Mouse (Mus musculus) lung, postnatal 0 days (tissue): Measurements from ENCODE around the gene Hif3a. TPM values are rescaled to one million over a fixed set of nuclear protein-coding genes. Genes with fewer than 3 reads are reported as not detected.

Source experiments
- ATAC-seq: fragments of 200-750 bp; cut with Nextera tagmentation; 2 replicates; pipeline ENCODE4 v1.8.0; 2017; ENCODE audit warnings: moderate library complexity
- DNase-seq: peaks from one replicate; pipeline ENCODE4 v3.0.0-alpha.2; 2016; ENCODE audit warnings: low spot score
- H3K27ac ChIP-seq: fragments of 300-500 bp; sonication (generic); 2 replicates; pipeline ENCODE4 v1.5.1; 2014; ENCODE audit warnings: antibody characterized with exemption, mild to moderate bottlenecking, low read length, mixed read lengths
- H3K27me3 ChIP-seq: fragments of 300-500 bp; sonication (generic); replicated peaks from 2 replicates; pipeline ENCODE4 v1.6.1; 2014; ENCODE audit warnings: low read length, mixed read lengths; ENCODE audit not compliant: insufficient read depth
- H3K36me3 ChIP-seq: fragments of 300-500 bp; sonication (generic); 2 replicates; pipeline ENCODE4 v1.6.1; 2014; ENCODE audit warnings: low read length, mixed read lengths; ENCODE audit not compliant: insufficient read depth
- H3K4me1 ChIP-seq: fragments of 300-500 bp; sonication (generic); 2 replicates; pipeline ENCODE4 v1.6.1; 2014; ENCODE audit warnings: antibody characterized with exemption, low read depth, low read length, mixed read lengths; ENCODE audit not compliant: insufficient read depth
- H3K4me2 ChIP-seq: fragments of 300-500 bp; sonication (generic); replicated peaks from 2 replicates; pipeline ENCODE4 v1.6.1; 2014; ENCODE audit warnings: low read depth, mild to moderate bottlenecking, low read length, moderate library complexity, mixed read lengths
- H3K4me3 ChIP-seq: fragments of 300-500 bp; sonication (generic); 2 replicates; pipeline ENCODE4 v1.5.1; 2014; ENCODE audit warnings: low read depth, low read length
- H3K9ac ChIP-seq: fragments of 300-500 bp; sonication (generic); replicated peaks from 2 replicates; pipeline ENCODE4 v1.6.1; 2014; ENCODE audit warnings: low read depth, mild to moderate bottlenecking
- H3K9me3 ChIP-seq: fragments of 300-500 bp; sonication (generic); 2 replicates; pipeline ENCODE4 v1.6.1; 2016; ENCODE audit warnings: low read length, mixed read lengths
- CTCF ChIP-seq: IDR thresholded peaks from 2 replicates; pipeline ENCODE4 v1.5.1; 2016; ENCODE audit warnings: antibody characterized with exemption, mild to moderate bottlenecking
- EP300 ChIP-seq: IDR thresholded peaks from 2 replicates; pipeline ENCODE4 v1.6.1; 2016; ENCODE audit warnings: antibody characterized with exemption, mild to moderate bottlenecking, control low read depth
- WGBS: fragments of 180-500 bp; shearing (Covaris S2); extraction: QIAGEN DNeasy Blood & Tissue Kit; methylation state at CpG from one replicate; pipeline ENCODE4 v1.1.7; 2014; 5-methylcytosine and 5-hydroxymethylcytosine counted together
- polyA plus RNA-seq: library from polyadenylated mRNA; unstranded; fragments of >200 nt; fragmentation: Nextera tagmentation; extraction: Ambion mirVana; gene quantifications from 2 replicates; pipeline ENCODE4 v1.2.1, GENCODE M21; 2015

Hif3a gene
- polyA plus RNA-seq, 1 experiment from 2014 or later: 8.2 TPM

DNA sequence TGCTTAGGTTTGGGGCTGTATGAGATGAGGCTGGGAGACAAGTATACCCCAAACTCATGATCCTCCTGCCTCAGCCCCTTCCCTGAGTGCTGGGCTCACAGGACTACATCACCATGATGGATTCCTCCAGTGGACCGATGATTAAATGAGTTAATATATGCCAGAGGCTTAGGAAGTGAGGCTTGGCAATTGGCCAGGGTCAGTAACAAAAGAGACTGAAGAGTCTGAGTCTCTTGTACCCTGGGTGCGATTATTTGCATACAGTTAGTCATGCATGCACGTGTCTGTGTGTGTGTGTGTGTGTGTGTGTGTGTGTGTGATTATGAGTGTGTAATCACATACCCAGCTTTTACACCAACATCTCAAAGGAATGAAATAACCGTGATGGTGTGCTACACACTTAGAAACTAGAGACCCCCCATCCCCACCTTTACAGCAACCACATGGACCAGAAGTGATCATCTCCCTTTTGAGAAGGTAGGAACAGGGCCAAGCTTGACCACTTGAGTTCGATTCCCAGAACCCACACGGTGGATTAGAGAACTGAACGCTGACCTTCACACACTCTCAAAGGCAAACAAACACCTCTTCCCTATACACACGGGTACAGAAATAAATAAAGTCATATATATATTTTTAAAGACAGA lies 3.3 kb downstream of the Hif3a start:
- 4% methylated on average over 8 of the region's 8 CpGs for WGBS
- DNase-seq: peak; percentile 94
- peak overlapping the region; percentile 73 for H3K9ac ChIP-seq
- no peaks in the 10 kb centered on the region for H3K9me3 ChIP-seq
- H3K36me3 ChIP-seq: peaks cover 3% of the 10 kb centered on the region; the same call in 1 of the 2 replicates
- peaks cover 24% of the 10 kb centered on the region for H3K4me1 ChIP-seq
- no peak for TF ChIP-seq CTCF
- peak; percentile 61; the same call in 1 of the 2 replicates for TF ChIP-seq EP300
- H3K27me3 ChIP-seq: no peaks in the 10 kb centered on the region
- ATAC-seq: peak; percentile 11
- peak overlapping the region; percentile 74 for H3K4me2 ChIP-seq
- peak overlapping the region; percentile 96 for H3K27ac ChIP-seq
- H3K4me3 ChIP-seq: no peak overlapping the region; the same call in 1 of the 2 replicates

- peak overlapping the region; percentile 36 for H3K9ac ChIP-seq
- ATAC-seq (peak; percentile 83), DNase-seq (peak; percentile 99)
- TF ChIP-seq CTCF (peak; percentile 61), EP300 (peak; percentile 99)
- H3K4me1 ChIP-seq: peaks cover 24% of the 10 kb centered on the region
- H3K27me3 ChIP-seq: no peaks in the 10 kb centered on the region
- peak overlapping the region; percentile 74 for H3K4me2 ChIP-seq
- WGBS: under 1% methylated on average over 15 of the region's 16 CpGs
- no peak overlapping the region for H3K4me3 ChIP-seq
- peak overlapping the region; percentile 96 for H3K27ac ChIP-seq
- no peaks in the 10 kb centered on the region for H3K9me3 ChIP-seq
- peaks cover 10% of the 10 kb centered on the region; the same call in 1 of the 2 replicates for H3K36me3 ChIP-seq
Observed at GRCm38 (mm10) chr7:17058071-17058689, 4.0 kb downstream of the Hif3a start.

- peaks cover 10% of the 10 kb centered on the region; the same call in 1 of the 2 replicates for H3K36me3 ChIP-seq
- no peak for TF ChIP-seq CTCF
- TF ChIP-seq EP300: 0 out of 2 replicates have a peak, but pooled peaks have one; percentile 32
- DNase-seq (peak; percentile 81), ATAC-seq (no peak)
- H3K27me3 ChIP-seq: no peaks in the 10 kb centered on the region
- peak overlapping the region; percentile 96 for H3K27ac ChIP-seq
- 14% methylated on average over 13 of the region's 14 CpGs for WGBS
- H3K9ac ChIP-seq: peak overlapping the region; percentile 60
- H3K4me2 ChIP-seq: peak overlapping the region; percentile 80
- H3K9me3 ChIP-seq: no peaks in the 10 kb centered on the region
- H3K4me1 ChIP-seq: peaks cover 24% of the 10 kb centered on the region
- H3K4me3 ChIP-seq: peak overlapping the region; percentile 39
Observed at GRCm38 (mm10) chr7:17056601-17057523, 5.4 kb downstream of the Hif3a start.

DNA sequence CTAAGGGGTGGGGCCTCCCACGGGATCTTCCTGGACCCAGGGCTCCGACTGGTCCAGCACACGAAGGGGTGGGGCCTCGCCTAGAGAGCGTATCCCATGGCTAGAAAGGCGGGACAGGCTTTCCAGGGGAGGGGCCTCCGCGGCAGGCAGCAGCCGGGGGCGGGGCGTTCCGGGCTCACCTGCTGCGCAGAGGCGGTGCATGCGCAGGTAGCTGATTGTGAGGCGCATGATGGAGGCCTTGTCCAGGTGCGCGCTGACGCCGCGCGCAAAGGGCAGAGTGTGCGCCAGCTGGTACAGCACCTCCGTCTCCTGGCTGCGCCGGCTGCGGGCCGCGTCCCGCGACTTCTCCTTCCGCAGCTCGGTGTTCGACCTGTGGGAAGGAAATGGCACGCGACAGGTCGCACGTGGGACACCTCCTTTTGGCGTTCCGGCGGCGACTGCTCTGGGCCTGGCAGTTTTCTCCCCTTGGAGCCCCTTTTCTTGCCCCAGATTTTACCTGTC lies 6.1 kb downstream of the Hif3a start:
- TF ChIP-seq EP300 (no peak), CTCF (no peak)
- WGBS: 2% methylated on average over 34 of the region's 42 CpGs

GRCm38 (mm10) chr7:17055287-17055946 lies 6.8 kb downstream of the Hif3a start:
- Histone ChIP-seq H3K9me3 (no peaks in the 10 kb centered on the region), H3K4me2 (peak overlapping the region; percentile 80), H3K9ac (no peak overlapping the region), H3K36me3 (peaks cover 15% of the 10 kb centered on the region; the same call in 1 of the 2 replicates), H3K4me3 (peak overlapping the region; percentile 39; the same call in 1 of the 2 replicates), H3K27me3 (no peaks in the 10 kb centered on the region), H3K4me1 (peaks cover 24% of the 10 kb centered on the region), H3K27ac (peak overlapping the region; percentile 43; the same call in 1 of the 2 replicates)
- WGBS: 86% methylated on average over 4 of the region's 4 CpGs
- DNase-seq: no peak
- no peak for ATAC-seq
- TF ChIP-seq EP300: no peak
- no peak for TF ChIP-seq CTCF

More for the DNA sequence above, 6.1 kb downstream of the Hif3a start:
- peak overlapping the region; percentile 96 for H3K27ac ChIP-seq
- H3K4me1 ChIP-seq: peaks cover 24% of the 10 kb centered on the region
- H3K9ac ChIP-seq: peak overlapping the region; percentile 60
- no peaks in the 10 kb centered on the region for H3K27me3 ChIP-seq
- peak overlapping the region; percentile 39 for H3K4me3 ChIP-seq
- peak; percentile 59 for ATAC-seq
- peak; percentile 98 for DNase-seq
- peak overlapping the region; percentile 80 for H3K4me2 ChIP-seq
- H3K9me3 ChIP-seq: no peaks in the 10 kb centered on the region
- H3K36me3 ChIP-seq: peaks cover 10% of the 10 kb centered on the region; the same call in 1 of the 2 replicates
